Mouse (Mus musculus) cerebellum, adult 2 months (tissue): ENCODE data around the gene Acp1. TPM values are rescaled to one million over a fixed set of nuclear protein-coding genes. Genes with fewer than 3 reads are reported as not detected.

Experiments
- DNase-seq, 2 experiments: peaks; one replicate each; pipeline ENCODE4 v3.0.0; 2021
- H3K27ac ChIP-seq: fragments of 200-500 bp; 2 replicates; pipeline ENCODE4 v1.5.1; 2012; ENCODE audit warnings: low read length, control low read depth, inconsistent platforms; ENCODE audit not compliant: insufficient read depth
- H3K27me3 ChIP-seq: fragments of 200-500 bp; 2 replicates; pipeline ENCODE4 v1.6.1; 2012; ENCODE audit warnings: inconsistent platforms, mild to moderate bottlenecking, low read length, moderate library complexity; ENCODE audit not compliant: control insufficient read depth, insufficient read depth
- H3K4me1 ChIP-seq: fragments of 200-500 bp; 2 replicates; pipeline ENCODE4 v1.6.1; 2011; ENCODE audit warnings: low read length; ENCODE audit not compliant: control insufficient read depth, insufficient read depth
- H3K4me3 ChIP-seq: fragments of 200-500 bp; replicated peaks from 2 replicates; pipeline ENCODE3; 2011; ENCODE audit warnings: mild to moderate bottlenecking, low read depth, low read length, control low read depth; ENCODE audit not compliant: insufficient read depth
- CTCF ChIP-seq: fragments of 200-500 bp; IDR thresholded peaks from 2 replicates; pipeline ENCODE4 v1.5.1; 2011; ENCODE audit warnings: low read depth, mild to moderate bottlenecking, control low read depth, low read length, moderate library complexity, borderline replicate concordance; ENCODE audit not compliant: insufficient read depth
- POLR2A ChIP-seq: fragments of 200-500 bp; IDR thresholded peaks from 2 replicates; pipeline ENCODE4 v1.6.1; 2011; ENCODE audit warnings: low read length, control low read depth, borderline replicate concordance; ENCODE audit not compliant: insufficient read depth
- WGBS: fragments of 180-500 bp; shearing (Covaris S2); methylation state at CpG from one replicate; pipeline ENCODE4 v1.1.7; 2018; 5-methylcytosine and 5-hydroxymethylcytosine counted together
- polyA plus RNA-seq: library from polyadenylated mRNA; depleted of rRNA; stranded (reverse); fragments of >200 nt; gene quantifications from 2 replicates; pipeline ENCODE4 v1.2.3, GENCODE M21; 2012; rRNA removed

The Acp1 gene
- 25.2 and 27.4 TPM in 2 replicates for polyA plus RNA-seq

GRCm38 (mm10) chr12:30911261-30912047 is at the start of gene Acp1, which contains the start of gene Sh3yl1:
Acp1 (minus strand) TSS chr12:30911589.
Sh3yl1 (plus strand) TSS chr12:30911668.
- Histone ChIP-seq H3K27ac (peak within 1 kb of the TSS; percentile 49), H3K4me1 (peaks cover 2% of the 10 kb centered on the region), H3K27me3 (no peaks in the 10 kb centered on the region), H3K4me3 (peak within 1 kb of the TSS; percentile 86)
- TF ChIP-seq POLR2A (peak; percentile 77; the same call in 1 of the 2 replicates), CTCF (no peak)
- peak; percentile 95 to 98 for DNase-seq
- under 1% methylated on average over 52 of the region's 52 CpGs for whole genome bisulfite sequencing

GRCm38 (mm10) chr12:30944197-30944596 is 32.8 kb upstream of the Acp1 start:
- no peak for DNase-seq
- H3K27ac ChIP-seq, result no peak overlapping the region
- WGBS, result 38% methylated on average over 3 of the region's 3 CpGs
- no peak for TF ChIP-seq POLR2A
- TF ChIP-seq CTCF, result no peak
- no peak overlapping the region for H3K4me3 ChIP-seq
- H3K4me1 ChIP-seq, result no peaks in the 10 kb centered on the region
- H3K27me3 ChIP-seq, result no peaks in the 10 kb centered on the region

- H3K27ac ChIP-seq, result no peak overlapping the region
- DNase-seq, result no peak
- TF ChIP-seq POLR2A, result no peak
- TF ChIP-seq CTCF, result no peak
- H3K4me1 ChIP-seq, result no peaks in the 10 kb centered on the region
- no peak overlapping the region for H3K4me3 ChIP-seq
- WGBS, result 89% methylated on average over 14 of the region's 14 CpGs
- no peaks in the 10 kb centered on the region for H3K27me3 ChIP-seq
These were observed 31.9 kb upstream of the Acp1 start for GRCm38 (mm10) chr12:30943057-30943986.

GRCm38 (mm10) chr12:30936899-30937298 is 25.5 kb upstream of the Acp1 start:
- DNase-seq, result no peak
- 86% methylated on average over 2 of the region's 2 CpGs for WGBS
- no peak overlapping the region for H3K27ac ChIP-seq
- H3K4me3 ChIP-seq, result no peak overlapping the region
- TF ChIP-seq POLR2A (no peak), CTCF (no peak)
- no peaks in the 10 kb centered on the region for H3K27me3 ChIP-seq
- no peaks in the 10 kb centered on the region for H3K4me1 ChIP-seq

- DNase-seq, result no peak
- TF ChIP-seq CTCF (no peak), POLR2A (no peak)
- Histone ChIP-seq H3K4me3 (no peak overlapping the region), H3K4me1 (no peaks in the 10 kb centered on the region), H3K27me3 (no peaks in the 10 kb centered on the region), H3K27ac (no peak overlapping the region)
- WGBS, result 81% methylated on average over 2 of the region's 2 CpGs
These were observed 21.9 kb upstream of the Acp1 start for GRCm38 (mm10) chr12:30933299-30933698.

- no peak for TF ChIP-seq POLR2A
- TF ChIP-seq CTCF, result no peak
- no peaks in the 10 kb centered on the region for H3K4me1 ChIP-seq
- H3K27ac ChIP-seq, result no peak overlapping the region
- H3K4me3 ChIP-seq, result no peak overlapping the region
- H3K27me3 ChIP-seq, result no peaks in the 10 kb centered on the region
- 91% methylated on average over 6 of the region's 6 CpGs for WGBS
- no peak for DNase-seq
These were observed 16.8 kb upstream of the Acp1 start for GRCm38 (mm10) chr12:30928182-30928581.

GRCm38 (mm10) chr12:30922401-30922800 is 11.0 kb upstream of the Acp1 start:
- H3K4me1 ChIP-seq, result no peaks in the 10 kb centered on the region
- H3K27ac ChIP-seq, result no peak overlapping the region
- DNase-seq, result no peak
- TF ChIP-seq POLR2A (no peak), CTCF (no peak)
- WGBS, result 73% methylated on average over 3 of the region's 3 CpGs
- no peaks in the 10 kb centered on the region for H3K27me3 ChIP-seq
- no peak overlapping the region for H3K4me3 ChIP-seq
